ENCODE assay signal across 8 mouse cellular contexts in the genomic region with DNA sequence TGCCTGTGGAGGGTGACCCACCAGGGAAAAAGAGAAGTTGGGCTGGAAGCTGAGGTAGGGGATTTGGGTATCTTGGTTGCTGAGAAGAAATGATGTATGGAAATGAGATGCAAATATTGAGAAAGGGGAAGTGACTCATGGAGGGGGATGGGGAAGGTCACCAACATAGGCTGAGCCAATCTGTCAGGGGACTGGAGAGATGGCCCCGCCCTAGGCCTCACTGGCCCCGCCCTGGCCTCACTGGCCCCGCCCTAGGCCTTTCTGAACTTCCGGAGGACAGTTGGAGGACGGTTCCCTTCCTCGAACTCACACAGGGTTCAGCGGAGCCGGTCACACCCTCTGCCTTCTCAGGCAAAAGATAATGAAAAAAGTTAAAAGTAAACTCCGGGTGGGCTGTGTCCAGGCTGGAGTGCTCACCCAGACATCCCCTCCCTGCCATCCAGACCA. TPM values are rescaled to one million over a fixed set of nuclear protein-coding genes. Genes with fewer than 3 reads are reported as not detected.
DNase-seq lines count a peak whose midpoint lies in the region; ATAC-seq and TF ChIP-seq lines count a peak whose summit lies in the region.

No protein-coding gene starts in this region.

- ATAC-seq in liver, embryonic 16.5 days (ENCODE audit: low read depth), result peak; percentile 84

- DNase-seq in layer of hippocampus, adult 11-12 months (ENCODE audit: low spot score), result peak; percentile 63
- no peak for DNase-seq in layer of hippocampus, postnatal 14 days (ENCODE audit: low spot score in 2 of 2)
- DNase-seq in T-cell, adult 2 months (ENCODE audit: low spot score), result peak; percentile 45
- DNase-seq in heart, adult 2 months, result peak; percentile 64 to 81
- DNase-seq in spleen, postnatal 14 days (ENCODE audit: low spot score in 2 of 2), result peak; percentile 76 to 79
- no peak for DNase-seq in left cerebral cortex, postnatal 36 days (ENCODE audit: low spot score in 2 of 2)
- no peak for DNase-seq in cerebellum, postnatal 4 days (ENCODE audit: low spot score in 2 of 2)

- no peak for TF ChIP-seq POLR2A in heart, adult 2 months (IDR thresholded peaks at IDR 0.05; ENCODE audit: insufficient read depth, low read depth, low read length)

- intact Hi-C loops in heart, adult 2 months (cut with DNase I), result no loop called here
- intact Hi-C loops in left cerebral cortex, postnatal 36 days (cut with DNase I), result no loop called here

- H3K4me1 ChIP-seq in heart, adult 2 months (ENCODE audit: control insufficient read depth, insufficient read depth, low read length), result no peaks in the 10 kb centered on the region; the same call in 1 of the 2 replicates
- H3K4me1 ChIP-seq in liver, embryonic 16.5 days (ENCODE audit: control insufficient read depth, low read depth, low read length), result peaks cover 66% of the 10 kb centered on the region

- no peak for TF ChIP-seq CTCF in heart, adult 2 months (IDR thresholded peaks at IDR 0.05)

- H3K9ac ChIP-seq in heart, adult 2 months (ENCODE audit: low read depth, low read length), result no peak overlapping the region
- no peak overlapping the region for H3K9ac ChIP-seq in liver, embryonic 16.5 days (ENCODE audit: low read depth, low read length)

- H3K27me3 ChIP-seq in heart, adult 2 months (ENCODE audit: control insufficient read depth, insufficient read depth, low read length), result no peaks in the 10 kb centered on the region
- no peaks in the 10 kb centered on the region for H3K27me3 ChIP-seq in liver, embryonic 16.5 days (ENCODE audit: control insufficient read depth, insufficient read depth, low read depth, low read length)

- peak overlapping the region; percentile 49 for H3K4me2 ChIP-seq in liver, embryonic 16.5 days (ENCODE audit: low read depth, low read length)

- no peak overlapping the region for H3K27ac ChIP-seq in heart, adult 2 months
- H3K27ac ChIP-seq in liver, embryonic 16.5 days (ENCODE audit: low read length), result peak overlapping the region; percentile 86

- no peaks in the 10 kb centered on the region for H3K9me3 ChIP-seq in liver, embryonic 16.5 days (replicated peaks; ENCODE audit: control insufficient read depth, low read length)

- 34% methylated on average over 9 of the region's 9 CpGs for WGBS in heart, adult 2 months
- 10% methylated on average over 9 of the region's 9 CpGs for WGBS in liver, embryonic 16.5 days (ENCODE audit: insufficient replicate concordance)

- no peaks in the 10 kb centered on the region for H3K36me3 ChIP-seq in heart, adult 2 months (ENCODE audit: control insufficient read depth, insufficient read depth, low read length)
- H3K36me3 ChIP-seq in liver, embryonic 16.5 days (ENCODE audit: control insufficient read depth, insufficient read depth), result no peaks in the 10 kb centered on the region

- no peaks in the 10 kb centered on the region for H3K79me2 ChIP-seq in heart, adult 2 months (replicated peaks; ENCODE audit: control insufficient read depth, insufficient read depth, low read length)

- no peak for TF ChIP-seq EP300 in heart, adult 2 months (IDR thresholded peaks at IDR 0.05; ENCODE audit: insufficient read depth, low read depth, low read length)

- no peak overlapping the region for H3K4me3 ChIP-seq in heart, adult 2 months
- peak overlapping the region; percentile 25; the same call in 1 of the 2 replicates for H3K4me3 ChIP-seq in liver, embryonic 16.5 days (ENCODE audit: low read depth, low read length)

RNA-seq across cellular contexts. Expression of a gene that starts 3.0 kb away (rescaled TPM):
- total RNA-seq in layer of hippocampus, postnatal 14 days (2021), result 1 to 10 TPM; 1.1 to 1.4 TPM
- 1 to 10 TPM; 1.6 to 1.8 TPM for total RNA-seq in heart, adult 2 months (2021)
- polyA plus RNA-seq in heart, adult 2 months (2012; rRNA removed), result 3.6 and 4.5 TPM in 2 replicates
- 7.5 and 9.0 TPM in 2 replicates for polyA plus RNA-seq in liver, embryonic 16.5 days (2015; fragmentation: Nextera tagmentation; extraction: Ambion mirVana)
- total RNA-seq in left cerebral cortex, postnatal 36 days (2021), result 1 to 10 TPM in 1 of 2 experiments, under 1 TPM in 1; 0.44 to 1.2 TPM

RNA-seq across cellular contexts. Expression of a gene that starts 10.2 kb away (rescaled TPM):
- total RNA-seq in layer of hippocampus, postnatal 14 days (2021), result 100 to 1,000 TPM; 253 to 259 TPM
- total RNA-seq in heart, adult 2 months (2021), result 10 to 100 TPM; 34.6 to 35.8 TPM
- polyA plus RNA-seq in heart, adult 2 months (2012; rRNA removed), result 45.6 and 72.8 TPM in 2 replicates
- 25.1 and 32.3 TPM in 2 replicates for polyA plus RNA-seq in liver, embryonic 16.5 days (2015; fragmentation: Nextera tagmentation; extraction: Ambion mirVana)
- total RNA-seq in left cerebral cortex, postnatal 36 days (2021), result 100 to 1,000 TPM; 257 to 265 TPM

RNA-seq across cellular contexts. Expression of a gene that starts 13.3 kb away (rescaled TPM):
- not detected for total RNA-seq in layer of hippocampus, postnatal 14 days (2021)
- total RNA-seq in heart, adult 2 months (2021), result 1 to 10 TPM; 1.1 to 2.0 TPM
- polyA plus RNA-seq in heart, adult 2 months (2012; rRNA removed), result 0.38 and 3.8 TPM in 2 replicates
- polyA plus RNA-seq in liver, embryonic 16.5 days (2015; fragmentation: Nextera tagmentation; extraction: Ambion mirVana), result 2.7 and 3.1 TPM in 2 replicates
- total RNA-seq in left cerebral cortex, postnatal 36 days (2021), result not detected

RNA-seq across cellular contexts. Expression of a gene that starts 24.7 kb away (rescaled TPM):
- total RNA-seq in layer of hippocampus, postnatal 14 days (2021), result 10 to 100 TPM; 38.8 to 46.1 TPM
- total RNA-seq in heart, adult 2 months (2021), result 10 to 100 TPM; 26.7 to 28.3 TPM
- 40.3 and 41.6 TPM in 2 replicates for polyA plus RNA-seq in heart, adult 2 months (2012; rRNA removed)
- polyA plus RNA-seq in liver, embryonic 16.5 days (2015; fragmentation: Nextera tagmentation; extraction: Ambion mirVana), result 35.0 and 38.0 TPM in 2 replicates
- 10 to 100 TPM; 47.5 to 53.0 TPM for total RNA-seq in left cerebral cortex, postnatal 36 days (2021)

RNA-seq across cellular contexts. Expression of a gene that starts 41.3 kb away (rescaled TPM):
- 10 to 100 TPM; 25.9 to 30.8 TPM for total RNA-seq in layer of hippocampus, postnatal 14 days (2021)
- total RNA-seq in heart, adult 2 months (2021), result 10 to 100 TPM; 39.7 to 48.4 TPM
- polyA plus RNA-seq in heart, adult 2 months (2012; rRNA removed), result 35.5 and 44.8 TPM in 2 replicates
- polyA plus RNA-seq in liver, embryonic 16.5 days (2015; fragmentation: Nextera tagmentation; extraction: Ambion mirVana), result 18.9 and 20.5 TPM in 2 replicates
- 10 to 100 TPM; 11.6 to 17.2 TPM for total RNA-seq in left cerebral cortex, postnatal 36 days (2021)

Comparison
In these comparisons a context has a peak if more than half of its experiments do, and no peak if none do; other contexts are left out.
1. DNase-seq: peak in layer of hippocampus, adult 11-12 months (single experiment), T-cell, adult 2 months (single experiment), heart, adult 2 months (2 of 2) and spleen, postnatal 14 days (2 of 2); none in layer of hippocampus, postnatal 14 days (0 of 2), left cerebral cortex, postnatal 36 days (0 of 2) and cerebellum, postnatal 4 days (0 of 2).
2. RNA of a gene that starts 10.2 kb away (total RNA-seq): 257 to 265 TPM in left cerebral cortex, postnatal 36 days and 253 to 259 TPM in layer of hippocampus, postnatal 14 days; 34.6 to 35.8 TPM in heart, adult 2 months; every median in the first group is over 4 times any median in the second.